Mouse (Mus musculus) ovary, adult 2 months (tissue): ENCODE results near the gene Olfr259. TPM values are rescaled to one million over a fixed set of nuclear protein-coding genes. Genes with fewer than 3 reads are reported as not detected.

Source experiments
- polyA plus RNA-seq: library from polyadenylated mRNA; depleted of rRNA; stranded (reverse); fragments of >200 nt; gene quantifications from 2 replicates; pipeline ENCODE4 v1.2.3, GENCODE M21; 2012; rRNA removed

The Olfr259 gene
- polyA plus RNA-seq: not detected in 2 replicates

GRCm38 (mm10) chr2:87114467-87114866, at the start of gene Olfr259:
Gene Olfr259 (minus strand): TSS chr2:87114567.

GRCm38 (mm10) chr2:87152524-87152923, 38.2 kb upstream of the Olfr259 start, which contains the start of gene Olfr1111:
Gene Olfr1111 (minus strand): TSS chr2:87152624.

GRCm38 (mm10) chr2:87140200-87140599, 25.8 kb upstream of the Olfr259 start, which contains the start of gene Olfr1110:
Gene Olfr1110 (minus strand): TSS chr2:87140300.

GRCm38 (mm10) chr2:87095908-87096307, 18.5 kb downstream of the Olfr259 start, which contains the start of gene Olfr1109:
Gene Olfr1109 (minus strand): TSS chr2:87096008.

GRCm38 (mm10) chr2:87075717-87076116, 38.6 kb downstream of the Olfr259 start, which contains the start of gene Olfr1107:
Gene Olfr1107 (minus strand): TSS chr2:87075817.

Other genes starting within 250 kb of the Olfr259 start
- gene Gm13723, start 239.8 kb downstream of the Olfr259 start, polyA plus RNA-seq: not detected in 2 replicates
- gene Olfr1097, start 222.4 kb downstream of the Olfr259 start, polyA plus RNA-seq: not detected in 2 replicates
- not detected in 2 replicates for gene Olfr1098, start 190.0 kb downstream of the Olfr259 start, polyA plus RNA-seq
- not detected in 2 replicates for gene Olfr1099, start 153.9 kb downstream of the Olfr259 start, polyA plus RNA-seq
- not detected in 2 replicates for gene Olfr1100, start 134.6 kb downstream of the Olfr259 start, polyA plus RNA-seq
- not detected in 2 replicates for gene Olfr1101, start 123.3 kb downstream of the Olfr259 start, polyA plus RNA-seq
- not detected in 2 replicates for gene Olfr1102, start 116.2 kb downstream of the Olfr259 start, polyA plus RNA-seq
- gene Olfr1104, start 87.5 kb downstream of the Olfr259 start, polyA plus RNA-seq: not detected in 2 replicates
- not detected in 2 replicates for gene Olfr1105, start 78.0 kb downstream of the Olfr259 start, polyA plus RNA-seq
- not detected in 2 replicates for gene Olfr1106, start 62.3 kb downstream of the Olfr259 start, polyA plus RNA-seq
- not detected in 2 replicates for gene Olfr1107, start 38.8 kb downstream of the Olfr259 start, polyA plus RNA-seq
- not detected in 2 replicates for gene Olfr1109, start 18.6 kb downstream of the Olfr259 start, polyA plus RNA-seq
- gene Olfr1110, start 25.7 kb upstream of the Olfr259 start, polyA plus RNA-seq: not detected in 2 replicates
- not detected in 2 replicates for gene Olfr1111, start 38.1 kb upstream of the Olfr259 start, polyA plus RNA-seq
- not detected in 2 replicates for gene Olfr1112, start 73.2 kb upstream of the Olfr259 start, polyA plus RNA-seq
- not detected in 2 replicates for gene Olfr1113, start 94.4 kb upstream of the Olfr259 start, polyA plus RNA-seq
- gene Olfr1115, start 133.4 kb upstream of the Olfr259 start, polyA plus RNA-seq: not detected in 2 replicates
- gene Olfr1116, start 153.0 kb upstream of the Olfr259 start, polyA plus RNA-seq: not detected in 2 replicates
- gene Olfr1118, start 193.0 kb upstream of the Olfr259 start, polyA plus RNA-seq: not detected in 2 replicates
- gene Olfr1120, start 240.2 kb upstream of the Olfr259 start, polyA plus RNA-seq: not detected in 2 replicates